Mouse (Mus musculus) effector memory CD4-positive, alpha-beta T cell, adult 7 months (primary cell): Measurements from ENCODE around the gene Nr1i3. TPM values are rescaled to one million over a fixed set of nuclear protein-coding genes. Genes with fewer than 3 reads are reported as not detected.

Experiments used
- polyA plus RNA-seq: library from polyadenylated mRNA; unstranded; fragments of 100-300 nt; shearing (Covaris generic); gene quantifications from one replicate; pipeline ENCODE4 v1.2.1, GENCODE M21; 2017

The Nr1i3 gene
- polyA plus RNA-seq, result 0.15 TPM

DNA sequence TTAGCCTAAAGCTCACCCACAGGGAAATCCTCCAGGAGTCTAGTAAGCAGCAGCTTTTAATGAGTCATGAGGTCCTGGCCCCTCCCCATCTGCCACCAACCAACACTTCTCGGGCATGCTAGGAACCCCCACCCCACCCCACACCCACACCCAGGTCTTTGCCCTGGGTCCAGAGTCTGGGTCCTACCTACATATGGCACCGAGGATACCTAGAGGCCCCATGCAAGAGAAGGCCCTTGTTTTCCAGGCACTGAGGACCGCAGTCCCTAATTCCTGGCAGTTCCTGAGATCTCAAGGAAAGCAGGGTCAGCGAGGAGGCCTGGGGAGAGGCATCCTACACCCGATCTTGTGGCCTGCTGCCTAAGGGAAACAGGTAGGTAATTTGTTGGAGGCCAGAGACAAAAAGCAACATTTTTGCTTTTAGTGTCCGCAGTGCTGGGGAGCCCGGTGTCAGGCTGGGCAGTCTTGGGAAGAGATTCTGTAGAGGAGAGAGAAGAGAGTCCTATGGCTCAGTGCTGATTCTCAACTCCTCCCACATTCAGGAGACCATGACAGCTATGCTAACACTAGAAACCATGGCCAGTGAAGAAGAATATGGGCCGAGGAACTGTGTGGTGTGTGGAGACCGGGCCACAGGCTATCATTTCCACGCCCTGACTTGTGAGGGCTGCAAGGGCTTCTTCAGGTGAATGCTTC is at the start of gene Nr1i3:
Gene Nr1i3, plus strand, starts transcription at position 170 of the 696 bp plus-strand sequence.

DNA sequence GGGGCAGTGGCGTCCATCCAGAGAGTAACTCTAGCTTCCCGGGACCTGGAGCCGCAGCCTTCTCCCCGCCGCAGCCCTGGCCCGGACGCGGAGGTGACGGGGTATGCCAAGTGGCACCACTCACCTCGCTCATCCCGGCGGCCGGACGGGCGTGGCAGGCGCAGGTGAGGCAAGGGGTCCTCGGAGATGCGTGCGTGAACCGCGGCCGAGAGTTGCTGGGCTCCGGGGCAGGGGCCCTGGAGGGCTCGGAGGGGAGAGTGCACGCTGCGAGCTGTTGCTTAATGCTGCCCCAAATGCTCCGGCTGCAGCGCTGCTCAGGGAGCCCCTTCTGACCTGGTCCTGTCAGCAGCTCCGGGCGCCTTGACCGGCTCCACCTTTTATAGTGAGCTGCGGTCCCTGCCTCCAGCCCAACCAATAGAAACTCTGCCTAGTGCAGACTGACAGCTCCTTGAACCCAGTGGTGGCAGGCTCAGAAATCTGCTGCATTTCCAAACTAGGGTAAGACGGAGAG is 17.8 kb upstream of the Nr1i3 start, which contains the start of gene Pcp4l1:
Gene Pcp4l1, minus strand, starts transcription at position 382 of the 511 bp plus-strand sequence.

GRCm38 (mm10) chr1:171222238-171223155 is 8.7 kb downstream of the Nr1i3 start, which contains the start of gene Tomm40l:
TSS of gene Tomm40l (minus strand) at chr1:171222514.

GRCm38 (mm10) chr1:171224857-171225256 is 11.1 kb downstream of the Nr1i3 start, which contains the start of gene Apoa2:
TSS of gene Apoa2 (plus strand) at chr1:171225054.

DNA sequence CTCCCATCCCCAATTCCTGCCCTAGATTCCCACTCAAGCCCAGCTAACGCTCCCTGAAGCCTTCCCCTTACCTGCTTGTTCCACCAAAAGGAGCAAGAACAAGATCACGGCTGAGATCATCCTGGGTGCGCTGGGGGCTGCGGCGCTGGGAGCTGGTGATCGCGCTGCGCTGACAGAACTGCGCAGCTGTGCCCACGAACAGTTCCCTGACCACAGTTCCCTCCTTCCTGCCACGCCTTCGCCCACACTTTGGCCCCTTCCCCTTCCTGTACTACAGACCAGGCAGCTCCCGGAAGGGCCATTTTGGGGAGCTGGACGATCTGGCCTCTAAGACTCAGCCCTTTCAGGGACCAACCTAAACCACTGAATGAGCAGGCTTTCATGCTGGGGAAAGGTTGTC is 20.4 kb downstream of the Nr1i3 start, which contains the start of gene Fcer1g:
Gene Fcer1g, minus strand, starts transcription at position 240 of the 400 bp plus-strand sequence.

GRCm38 (mm10) chr1:171249913-171250600 is 36.3 kb downstream of the Nr1i3 start, which contains the start of gene Adamts4:
TSS of gene Adamts4 (plus strand) at chr1:171250421.

DNA sequence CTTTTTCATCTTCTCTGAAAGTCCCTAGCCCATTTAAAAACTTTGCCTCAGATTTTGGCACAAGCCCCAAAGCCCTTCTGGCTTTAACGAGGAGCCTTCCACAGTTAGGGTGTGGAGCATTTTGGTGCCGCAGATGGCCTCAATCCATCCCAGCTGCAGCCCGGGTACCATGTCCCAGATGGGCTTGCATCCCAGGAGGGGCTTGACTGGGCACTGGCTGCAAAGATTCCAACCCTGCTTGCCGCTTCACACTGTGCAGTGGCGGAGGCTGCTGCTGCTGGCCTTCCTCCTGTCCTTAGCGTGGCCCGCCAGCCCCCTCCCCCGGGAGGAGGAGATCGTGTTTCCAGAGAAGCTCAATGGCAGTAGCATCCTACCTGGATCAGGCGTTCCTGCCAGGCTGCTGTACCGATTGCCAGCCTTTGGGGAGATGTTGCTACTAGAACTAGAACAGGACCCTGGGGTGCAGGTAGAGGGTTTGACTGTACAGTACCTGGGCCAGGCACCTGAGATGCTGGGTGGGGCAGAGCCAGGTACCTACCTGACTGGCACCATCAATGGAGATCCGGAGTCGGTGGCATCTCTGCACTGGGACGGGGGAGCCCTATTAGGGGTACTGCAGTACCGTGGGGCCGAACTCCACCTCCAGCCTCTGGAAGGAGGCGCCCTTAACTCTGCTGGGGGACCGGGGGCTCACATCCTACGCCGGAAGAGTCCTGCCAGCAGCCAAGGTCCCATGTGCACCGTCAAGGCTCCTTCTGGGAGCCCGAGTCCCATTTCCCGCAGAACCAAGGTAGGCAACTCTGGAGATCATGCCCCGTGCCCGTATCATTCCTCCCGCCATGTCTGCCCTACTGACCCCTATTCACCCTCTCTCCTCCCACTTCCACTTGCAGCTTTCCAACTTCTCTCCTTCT is 37.2 kb downstream of the Nr1i3 start, which contains the start of gene Ndufs2:
Gene Ndufs2, minus strand, starts transcription at position 709 of the 914 bp plus-strand sequence.

GRCm38 (mm10) chr1:171269848-171270572 is 56.2 kb downstream of the Nr1i3 start, which contains the start of gene B4galt3:
TSS of gene B4galt3 (plus strand) at chr1:171270328.

Other genes starting within 250 kb of the Nr1i3 start
- gene Fcgr2b, start 237.4 kb upstream of the Nr1i3 start, polyA plus RNA-seq, result 47.8 TPM
- 0.71 TPM for gene Fcgr4, start 195.1 kb upstream of the Nr1i3 start, polyA plus RNA-seq
- 1.1 TPM for gene Fcgr3, start 149.0 kb upstream of the Nr1i3 start, polyA plus RNA-seq
- 2.8 TPM for gene Cfap126, start 100.1 kb upstream of the Nr1i3 start, polyA plus RNA-seq
- gene Sdhc, start 63.4 kb upstream of the Nr1i3 start, polyA plus RNA-seq, result 112 TPM
- gene Mpz, start 63.3 kb upstream of the Nr1i3 start, polyA plus RNA-seq, result not detected
- gene Pcp4l1, start 17.7 kb upstream of the Nr1i3 start, polyA plus RNA-seq, result not detected
- 26.0 TPM for gene Tomm40l, start 8.5 kb downstream of the Nr1i3 start, polyA plus RNA-seq
- gene Apoa2, start 11.1 kb downstream of the Nr1i3 start, polyA plus RNA-seq, result not detected
- not detected for gene Fcer1g, start 20.4 kb downstream of the Nr1i3 start, polyA plus RNA-seq
- 0.69 TPM for gene Adamts4, start 36.5 kb downstream of the Nr1i3 start, polyA plus RNA-seq
- gene Ndufs2, start 37.4 kb downstream of the Nr1i3 start, polyA plus RNA-seq, result 99.2 TPM
- 44.1 TPM for gene B4galt3, start 56.4 kb downstream of the Nr1i3 start, polyA plus RNA-seq
- gene Ppox, start 67.2 kb downstream of the Nr1i3 start, polyA plus RNA-seq, result 62.5 TPM
- 51.2 TPM for gene Usp21, start 74.0 kb downstream of the Nr1i3 start, polyA plus RNA-seq
- 55.5 TPM for gene Ufc1, start 81.1 kb downstream of the Nr1i3 start, polyA plus RNA-seq
- 28.1 TPM for gene Dedd, start 115.2 kb downstream of the Nr1i3 start, polyA plus RNA-seq
- 26.6 TPM for gene Nit1, start 131.7 kb downstream of the Nr1i3 start, polyA plus RNA-seq
- 113 TPM for gene Pfdn2, start 131.7 kb downstream of the Nr1i3 start, polyA plus RNA-seq
- not detected for gene Klhdc9, start 146.8 kb downstream of the Nr1i3 start, polyA plus RNA-seq
- 0.24 TPM for gene Nectin4, start 156.1 kb downstream of the Nr1i3 start, polyA plus RNA-seq
- gene Arhgap30, start 175.0 kb downstream of the Nr1i3 start, polyA plus RNA-seq, result 148 TPM
- 56.8 TPM for gene Usf1, start 197.3 kb downstream of the Nr1i3 start, polyA plus RNA-seq
- not detected for gene Tstd1, start 204.9 kb downstream of the Nr1i3 start, polyA plus RNA-seq
- 0.56 TPM for gene F11r, start 223.6 kb downstream of the Nr1i3 start, polyA plus RNA-seq